Mouse (Mus musculus) ES-Bruce4 (cell line): ENCODE data around the gene Olfr522.
A peak's percentile ranks its signal among the peaks of the same experiment; 100 is the strongest.

Experiments
- CTCF ChIP-seq: IDR thresholded peaks from one replicate; pipeline ENCODE4 v1.8.1; 2011; ENCODE audit warnings: low read depth, low read length
- EP300 ChIP-seq: IDR thresholded peaks from 2 replicates; pipeline ENCODE4 v1.6.1; 2011; ENCODE audit warnings: low read depth, low read length; ENCODE audit not compliant: insufficient read depth
- POLR2A ChIP-seq: IDR thresholded peaks from one replicate; pipeline ENCODE4 v1.8.1; 2011; ENCODE audit warnings: low read length; ENCODE audit not compliant: insufficient read depth

GRCm38 (mm10) chr7:140116329-140117054, 48.1 kb downstream of the Olfr522 start, which contains the start of gene Echs1:
- TF ChIP-seq CTCF (no peak), EP300 (no peak), POLR2A (peak; percentile 82)
